ENCODE assay signal across 7 mouse cellular contexts in the genomic region with DNA sequence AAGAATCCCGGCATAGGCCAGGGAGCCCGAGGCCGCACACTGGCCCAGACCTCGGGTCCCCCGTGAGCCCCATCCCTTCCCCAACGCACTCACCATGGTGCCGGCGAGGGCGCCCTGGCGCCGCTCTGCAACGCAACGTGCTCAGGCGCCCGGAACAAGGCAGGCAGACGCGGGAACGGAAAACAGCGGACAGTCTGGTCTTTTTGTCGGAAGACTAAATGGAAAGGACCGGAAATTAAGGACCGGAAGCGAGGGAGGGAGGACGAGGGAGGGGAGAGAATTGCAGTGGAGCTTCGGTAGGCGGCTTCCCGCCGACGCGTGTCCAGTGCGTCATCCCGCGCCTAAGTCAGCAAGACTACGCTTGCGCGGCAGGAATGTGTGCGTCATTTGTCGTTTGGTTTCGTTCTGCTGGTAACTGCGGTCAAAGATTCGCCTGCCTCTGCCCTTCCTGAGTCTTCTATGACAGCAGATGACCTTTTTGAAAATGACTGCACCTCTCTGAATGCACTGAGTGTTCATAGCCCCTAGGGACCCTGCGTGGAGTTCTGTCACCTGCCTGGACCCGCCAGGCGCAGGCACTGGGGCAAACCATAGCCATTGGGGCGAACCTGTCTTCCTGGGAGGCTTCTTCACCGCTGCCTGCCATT. TPM values are rescaled to one million over a fixed set of nuclear protein-coding genes. Genes with fewer than 3 reads are reported as not detected.
DNase-seq lines count a peak whose midpoint lies in the region; ATAC-seq lines count a peak whose summit lies in the region.

A gene (minus strand): TSS at position 248 of the 647 bp plus-strand sequence.

- peaks cover 5% of the 10 kb centered on the region; the same call in 1 of the 2 replicates for H3K4me1 ChIP-seq in embryonic facial prominence, embryonic 12.5 days
- H3K4me1 ChIP-seq in limb, embryonic 11.5 days (ENCODE audit: control insufficient read depth, insufficient read depth, low read length): no peaks in the 10 kb centered on the region
- peaks cover 7% of the 10 kb centered on the region; the same call in 1 of the 2 replicates for H3K4me1 ChIP-seq in midbrain, embryonic 14.5 days (ENCODE audit: control insufficient read depth, insufficient read depth, low read length)

- H3K4me2 ChIP-seq in embryonic facial prominence, embryonic 12.5 days (replicated peaks): peak within 1 kb of the TSS; percentile 83
- peak within 1 kb of the TSS; percentile 60 for H3K4me2 ChIP-seq in limb, embryonic 11.5 days (ENCODE audit: low read depth, severe bottlenecking)
- peak within 1 kb of the TSS; percentile 75 for H3K4me2 ChIP-seq in midbrain, embryonic 14.5 days (ENCODE audit: low read length)

- under 1% methylated on average over 46 of the region's 46 CpGs for WGBS in embryonic facial prominence, embryonic 12.5 days
- under 1% methylated on average over 46 of the region's 46 CpGs for whole genome bisulfite sequencing in limb, embryonic 11.5 days
- under 1% methylated on average over 46 of the region's 46 CpGs for WGBS in midbrain, embryonic 14.5 days

- H3K27ac ChIP-seq in embryonic facial prominence, embryonic 12.5 days: peak within 1 kb of the TSS; percentile 90
- H3K27ac ChIP-seq in limb, embryonic 11.5 days (replicated peaks; ENCODE audit: low read depth, low read length): peak within 1 kb of the TSS; percentile 44
- H3K27ac ChIP-seq in midbrain, embryonic 14.5 days (replicated peaks; ENCODE audit: low read depth, low read length): peak within 1 kb of the TSS; percentile 93

- peak within 1 kb of the TSS; percentile 85 for H3K4me3 ChIP-seq in embryonic facial prominence, embryonic 12.5 days
- peak within 1 kb of the TSS; percentile 50 for H3K4me3 ChIP-seq in limb, embryonic 11.5 days (ENCODE audit: low read depth, low read length)
- peak within 1 kb of the TSS; percentile 82 for H3K4me3 ChIP-seq in midbrain, embryonic 14.5 days (replicated peaks; ENCODE audit: low read depth, low read length)

- peak; percentile 89 for DNase-seq in adrenal gland, postnatal 25 days
- peak; percentile 99 for DNase-seq in heart, adult 11 months
- DNase-seq in kidney, adult 18-20 months: peak; percentile 94
- DNase-seq in limb, embryonic 11.5 days (ENCODE audit: low spot score): peak; percentile 95
- peak; percentile 98 for DNase-seq in midbrain, embryonic 14.5 days
- peak; percentile 85 to 89 for DNase-seq in spleen, adult 18-20 months

- H3K9ac ChIP-seq in embryonic facial prominence, embryonic 12.5 days: peak within 1 kb of the TSS; percentile 75
- peak within 1 kb of the TSS; percentile 76 for H3K9ac ChIP-seq in limb, embryonic 11.5 days (ENCODE audit: low read length)
- peak within 1 kb of the TSS; percentile 81 for H3K9ac ChIP-seq in midbrain, embryonic 14.5 days (replicated peaks; ENCODE audit: low read length)

- H3K9me3 ChIP-seq in embryonic facial prominence, embryonic 12.5 days: no peaks in the 10 kb centered on the region
- no peaks in the 10 kb centered on the region for H3K9me3 ChIP-seq in limb, embryonic 11.5 days (ENCODE audit: control insufficient read depth, low read length)
- no peaks in the 10 kb centered on the region for H3K9me3 ChIP-seq in midbrain, embryonic 14.5 days (ENCODE audit: control insufficient read depth, low read length)

- H3K36me3 ChIP-seq in embryonic facial prominence, embryonic 12.5 days: peaks cover 31% of the 10 kb centered on the region
- H3K36me3 ChIP-seq in limb, embryonic 11.5 days (ENCODE audit: control insufficient read depth, insufficient read depth, low read length): peaks cover 15% of the 10 kb centered on the region
- peaks cover 47% of the 10 kb centered on the region for H3K36me3 ChIP-seq in midbrain, embryonic 14.5 days (ENCODE audit: control insufficient read depth, insufficient read depth, low read length)

- peak; percentile 94 for ATAC-seq in embryonic facial prominence, embryonic 12.5 days (ENCODE audit: insufficient number of reproducible peaks, insufficient read depth, low FRiP score, low TSS enrichment)
- peak; percentile 91 for ATAC-seq in limb, embryonic 11.5 days (ENCODE audit: insufficient number of reproducible peaks, low FRiP score, low TSS enrichment, low read depth)
- ATAC-seq in midbrain, embryonic 14.5 days (ENCODE audit: low FRiP score, low TSS enrichment): peak; percentile 97

- no peaks in the 10 kb centered on the region for H3K27me3 ChIP-seq in embryonic facial prominence, embryonic 12.5 days
- H3K27me3 ChIP-seq in limb, embryonic 11.5 days (ENCODE audit: control insufficient read depth, insufficient read depth, low read length): no peaks in the 10 kb centered on the region
- H3K27me3 ChIP-seq in midbrain, embryonic 14.5 days (ENCODE audit: control insufficient read depth, insufficient read depth, low read length): no peaks in the 10 kb centered on the region

RNA-seq across cellular contexts. Expression of the gene that starts here (rescaled TPM):
- 24.8 and 36.1 TPM in 2 replicates for total RNA-seq in adrenal gland, postnatal 25 days (2021)
- 55.1 and 60.5 TPM in 2 replicates for polyA plus RNA-seq in embryonic facial prominence, embryonic 12.5 days (2016; fragmentation: Nextera tagmentation; extraction: Ambion mirVana)
- polyA plus RNA-seq in limb, embryonic 11.5 days (2014; fragmentation: Nextera tagmentation; extraction: Ambion mirVana): 73.0 and 76.2 TPM in 2 replicates
- 21.9 and 23.9 TPM in 2 replicates for polyA plus RNA-seq in midbrain, embryonic 14.5 days (2014; fragmentation: Nextera tagmentation; extraction: Ambion mirVana)

Comparison
In these comparisons a context has a peak if more than half of its experiments do, and no peak if none do; other contexts are left out.
1. Peak in every context shown above with its lines: DNase-seq, ATAC-seq, H3K4me3 ChIP-seq and H3K27ac ChIP-seq.